8 mouse cellular contexts compared by ENCODE assay signal in genomic region chr11:97279405-97280215, GRCm38 (mm10). TPM values are rescaled to one million over a fixed set of nuclear protein-coding genes. Genes with fewer than 3 reads are reported as not detected.
A peak's percentile ranks its signal among the peaks of the same experiment; 100 is the strongest.
DNase-seq lines count a peak whose midpoint lies in the region; ATAC-seq lines count a peak whose summit lies in the region.

No protein-coding gene starts in this region.

- H3K4me3 ChIP-seq in hindbrain, embryonic 12.5 days, result peak overlapping the region; percentile 98

- H3K9ac ChIP-seq in hindbrain, embryonic 12.5 days, result peak overlapping the region; percentile 91

- DNase-seq in R1 (ENCODE audit: low read depth, low spot score), result peak; percentile 99
- peak; percentile 70 for DNase-seq in cerebellum, adult 9-11 months
- peak; percentile 50 to 58 for DNase-seq in frontal cortex, postnatal 10 days (ENCODE audit: low spot score in 2 of 2)
- peak; percentile 52 to 56 for DNase-seq in layer of hippocampus, postnatal 36 days
- peak; percentile 35 for DNase-seq in lung, postnatal 25 days (ENCODE audit: low spot score)
- peak; percentile 93 for DNase-seq in retina, postnatal 1 day
- DNase-seq in urinary bladder, postnatal 4 days (ENCODE audit: low spot score in 2 of 2), result peak; percentile 34 to 63

- H3K4me2 ChIP-seq in hindbrain, embryonic 12.5 days (replicated peaks), result peak overlapping the region; percentile 62

- no peaks in the 10 kb centered on the region for H3K9me3 ChIP-seq in hindbrain, embryonic 12.5 days (replicated peaks)

- H3K4me1 ChIP-seq in hindbrain, embryonic 12.5 days, result peaks cover 18% of the 10 kb centered on the region

- WGBS in hindbrain, embryonic 12.5 days, result under 1% methylated on average over 41 of the region's 64 CpGs

- no peaks in the 10 kb centered on the region for H3K36me3 ChIP-seq in hindbrain, embryonic 12.5 days

- ATAC-seq in hindbrain, embryonic 12.5 days (ENCODE audit: low FRiP score), result peak; percentile 88

- H3K27me3 ChIP-seq in hindbrain, embryonic 12.5 days, result no peaks in the 10 kb centered on the region

- peak overlapping the region; percentile 95 for H3K27ac ChIP-seq in hindbrain, embryonic 12.5 days

RNA-seq across cellular contexts. Expression of gene Npepps, which starts 0.8 kb away (rescaled TPM):
- polyA plus RNA-seq in hindbrain, embryonic 12.5 days (2016; fragmentation: Nextera tagmentation; extraction: Ambion mirVana), result 119 and 133 TPM in 2 replicates
- total RNA-seq in layer of hippocampus, postnatal 36 days (2021), result 100 to 1,000 TPM; 150 to 154 TPM

RNA-seq across cellular contexts. Expression of gene Mrpl45, which starts 35.9 kb away (rescaled TPM):
- polyA plus RNA-seq in hindbrain, embryonic 12.5 days (2016; fragmentation: Nextera tagmentation; extraction: Ambion mirVana), result 44.9 and 45.6 TPM in 2 replicates
- 10 to 100 TPM; 26.8 to 27.4 TPM for total RNA-seq in layer of hippocampus, postnatal 36 days (2021)

Comparison
In these comparisons a context has a peak if more than half of its experiments do, and no peak if none do; other contexts are left out.
1. Peak in every context shown above with its lines: DNase-seq, ATAC-seq, H3K4me3 ChIP-seq and H3K27ac ChIP-seq.
2. DNase-seq: peak in every context shown above with its lines; median percentile 99 in R1; 93 in retina, postnatal 1 day; 70 in cerebellum, adult 9-11 months; 54 in frontal cortex, postnatal 10 days; 54 in layer of hippocampus, postnatal 36 days; 48 in urinary bladder, postnatal 4 days; 35 in lung, postnatal 25 days.